Mouse (Mus musculus) adrenal gland, adult 8-10 months (tissue): ENCODE measurements around the gene Agt. TPM values are rescaled to one million over a fixed set of nuclear protein-coding genes. Genes with fewer than 3 reads are reported as not detected.
A peak's percentile ranks its signal among the peaks of the same experiment; 100 is the strongest.

Source experiments
- DNase-seq: peaks from one replicate; pipeline ENCODE4 v3.0.0; 2022
- total RNA-seq, 4 experiments: library from RNA; stranded (reverse); gene quantifications; 2 replicates each; pipeline ENCODE4 v1.2.4; 2022

The Agt gene
- 1 to 10 TPM in 2 of 4 experiments, under 1 TPM in 2; 0.49 to 8.0 (median 4.0) TPM for total RNA-seq

GRCm38 (mm10) chr8:124569593-124569992, at the start of gene Agt:
Agt (minus strand) TSS chr8:124569706.
- peak; percentile 53 for DNase-seq

GRCm38 (mm10) chr8:124618252-124618651, 48.7 kb upstream of the Agt start:
- no peak for DNase-seq

- peak; percentile 56 for DNase-seq
These were observed 47.9 kb upstream of the Agt start for GRCm38 (mm10) chr8:124617266-124617869.

GRCm38 (mm10) chr8:124614325-124614724, 44.8 kb upstream of the Agt start:
- no peak for DNase-seq

GRCm38 (mm10) chr8:124608972-124609353, 39.5 kb upstream of the Agt start:
- DNase-seq: no peak

- no peak for DNase-seq
These were observed 38.9 kb upstream of the Agt start for GRCm38 (mm10) chr8:124608239-124608971.

GRCm38 (mm10) chr8:124604066-124604465, 34.6 kb upstream of the Agt start:
- DNase-seq: no peak

GRCm38 (mm10) chr8:124589393-124589792, 19.9 kb upstream of the Agt start:
- peak; percentile 61 for DNase-seq

GRCm38 (mm10) chr8:124586556-124586955, 17.1 kb upstream of the Agt start:
- DNase-seq: no peak

GRCm38 (mm10) chr8:124585718-124586425, 16.4 kb upstream of the Agt start:
- no peak for DNase-seq

- no peak for DNase-seq
These were observed 7.2 kb upstream of the Agt start for GRCm38 (mm10) chr8:124576751-124577150.

- no peak for DNase-seq
These were observed 6.3 kb upstream of the Agt start, which contains the start of gene Capn9 for GRCm38 (mm10) chr8:124575811-124576210. Capn9 (plus strand) TSS chr8:124576111.

GRCm38 (mm10) chr8:124573552-124574340, 4.2 kb upstream of the Agt start:
- peak; percentile 84 for DNase-seq

- DNase-seq: no peak
These were observed 2.9 kb upstream of the Agt start for GRCm38 (mm10) chr8:124572430-124572775.

GRCm38 (mm10) chr8:124571732-124572429, 2.4 kb upstream of the Agt start:
- DNase-seq: no peak

- DNase-seq: no peak
These were observed 406 bp downstream of the Agt start for GRCm38 (mm10) chr8:124569100-124569499.

GRCm38 (mm10) chr8:124567584-124567983, 1.9 kb downstream of the Agt start:
- no peak for DNase-seq

GRCm38 (mm10) chr8:124567126-124567525, 2.4 kb downstream of the Agt start:
- no peak for DNase-seq

GRCm38 (mm10) chr8:124557476-124557875, 12.0 kb downstream of the Agt start:
- DNase-seq: no peak

- no peak for DNase-seq
These were observed 12.8 kb downstream of the Agt start for GRCm38 (mm10) chr8:124556658-124557057.

- no peak for DNase-seq
These were observed 13.3 kb downstream of the Agt start for GRCm38 (mm10) chr8:124556164-124556563.

- no peak for DNase-seq
These were observed 14.3 kb downstream of the Agt start for GRCm38 (mm10) chr8:124555113-124555750.
